Mouse (Mus musculus) hindbrain, postnatal 0 days (tissue): Measurements from ENCODE around the gene Gpatch11. TPM values are rescaled to one million over a fixed set of nuclear protein-coding genes. Genes with fewer than 3 reads are reported as not detected.
A peak's percentile ranks its signal among the peaks of the same experiment; 100 is the strongest.

Source experiments
- ATAC-seq: fragments of 200-750 bp; cut with Nextera tagmentation; 2 replicates; pipeline ENCODE4 v1.8.0; 2017; ENCODE audit warnings: mild to moderate bottlenecking, moderate TSS enrichment, moderate library complexity
- DNase-seq: peaks from one replicate; pipeline ENCODE4 v3.0.0-alpha.2; 2015; ENCODE audit warnings: low spot score
- H3K27ac ChIP-seq: fragments of 300-500 bp; sonication (generic); 2 replicates; pipeline ENCODE4 v1.5.1; 2014; ENCODE audit warnings: mild to moderate bottlenecking
- H3K27me3 ChIP-seq: fragments of 300-500 bp; sonication (generic); 2 replicates; pipeline ENCODE4 v1.6.1; 2014; ENCODE audit warnings: low read length, mixed read lengths; ENCODE audit not compliant: insufficient read depth
- H3K36me3 ChIP-seq: fragments of 300-500 bp; sonication (generic); 2 replicates; pipeline ENCODE4 v1.6.1; 2014; ENCODE audit warnings: low read length, mixed read lengths; ENCODE audit not compliant: insufficient read depth
- H3K4me1 ChIP-seq: fragments of 300-500 bp; sonication (generic); 2 replicates; pipeline ENCODE4 v1.6.1; 2014; ENCODE audit warnings: antibody characterized with exemption, low read length, mixed read lengths; ENCODE audit not compliant: insufficient read depth
- H3K4me2 ChIP-seq: fragments of 300-500 bp; sonication (generic); 2 replicates; pipeline ENCODE4 v1.6.1; 2014; ENCODE audit warnings: low read depth, mild to moderate bottlenecking, low read length, moderate library complexity, mixed read lengths
- H3K4me3 ChIP-seq: fragments of 300-500 bp; sonication (generic); 2 replicates; pipeline ENCODE4 v1.5.1; 2014; ENCODE audit warnings: low read length
- H3K9ac ChIP-seq: fragments of 300-500 bp; sonication (generic); replicated peaks from 2 replicates; pipeline ENCODE4 v1.6.1; 2014; ENCODE audit warnings: mild to moderate bottlenecking, low read length, moderate library complexity, mixed read lengths
- H3K9me3 ChIP-seq: fragments of 300-500 bp; sonication (generic); 2 replicates; pipeline ENCODE4 v1.6.1; 2016; ENCODE audit warnings: low read length, mixed read lengths
- CTCF ChIP-seq: IDR thresholded peaks from 2 replicates; pipeline ENCODE4 v1.5.1; 2016; ENCODE audit warnings: antibody characterized with exemption, control low read depth, low read depth
- WGBS: fragments of 180-500 bp; shearing (Covaris S2); extraction: QIAGEN DNeasy Blood & Tissue Kit; methylation state at CpG from one replicate; pipeline ENCODE4 v1.1.7; 2014; 5-methylcytosine and 5-hydroxymethylcytosine counted together
- polyA plus RNA-seq: library from polyadenylated mRNA; unstranded; fragments of >200 nt; fragmentation: Nextera tagmentation; extraction: Ambion mirVana; gene quantifications from 2 replicates; pipeline ENCODE4 v1.2.1, GENCODE M21; 2015
- total RNA-seq: library from RNA; depleted of rRNA; stranded (reverse); fragments of >200 nt; gene quantifications from 2 replicates; pipeline ENCODE4 v1.2.3, GENCODE M21; 2014; rRNA removed

Gpatch11 gene
- total and polyA plus RNA-seq, 2 experiments from 2014 or later = 8.9 to 50.2 TPM

DNA sequence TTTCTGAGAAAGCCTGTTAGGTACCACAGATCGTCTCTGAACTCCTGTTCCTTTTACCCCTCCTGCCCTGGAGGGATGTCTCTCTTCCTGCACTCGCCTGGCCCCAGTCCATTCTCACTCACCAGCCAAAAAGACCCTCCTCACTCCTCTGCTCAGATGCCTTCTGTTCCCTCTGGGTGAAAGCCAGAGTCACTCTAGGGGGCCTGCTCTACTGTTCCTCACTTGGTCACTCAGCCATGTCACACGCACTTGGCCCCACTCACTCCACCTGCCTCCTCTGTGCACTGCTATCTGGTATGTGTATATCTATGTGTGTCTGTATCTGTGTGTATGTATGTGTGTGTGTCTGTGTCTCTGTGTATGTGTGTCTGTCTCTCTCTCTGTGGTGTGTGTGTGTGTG is 53.8 kb downstream of the Gpatch11 start:
- ATAC-seq (peak; percentile 94), DNase-seq (peak; percentile 75)
- no peak overlapping the region for H3K9ac ChIP-seq
- H3K4me1 ChIP-seq = no peaks in the 10 kb centered on the region
- H3K36me3 ChIP-seq = no peaks in the 10 kb centered on the region
- H3K27ac ChIP-seq = no peak overlapping the region
- H3K27me3 ChIP-seq = no peaks in the 10 kb centered on the region
- WGBS = 34% methylated on average over 3 of the region's 3 CpGs
- no peak overlapping the region for H3K4me3 ChIP-seq
- no peak overlapping the region for H3K4me2 ChIP-seq
- no peaks in the 10 kb centered on the region for H3K9me3 ChIP-seq
- no peak for TF ChIP-seq CTCF

DNA sequence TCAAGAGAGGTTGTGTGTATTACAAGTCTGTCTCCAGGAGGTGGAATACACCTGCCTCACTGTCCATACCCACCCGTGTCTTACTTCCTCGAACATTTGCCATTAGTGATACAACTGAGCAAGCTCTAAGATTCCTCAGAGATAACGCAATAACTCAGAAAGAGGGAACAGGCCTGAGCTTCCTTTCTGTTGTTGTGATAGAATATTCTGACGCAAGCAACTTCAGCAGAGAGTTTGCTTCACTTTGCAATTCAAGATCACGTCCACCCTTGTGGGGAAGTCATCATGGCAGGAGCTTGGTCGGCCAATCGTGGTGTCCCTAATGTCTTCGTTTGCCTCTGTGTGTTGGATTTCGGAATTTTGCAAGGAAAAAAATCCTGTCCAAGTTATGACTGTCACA is 55.7 kb downstream of the Gpatch11 start:
- H3K9me3 ChIP-seq = no peaks in the 10 kb centered on the region
- no peaks in the 10 kb centered on the region for H3K4me1 ChIP-seq
- ATAC-seq (no peak), DNase-seq (no peak)
- no peak overlapping the region for H3K4me3 ChIP-seq
- no peaks in the 10 kb centered on the region for H3K36me3 ChIP-seq
- H3K27me3 ChIP-seq = no peaks in the 10 kb centered on the region
- H3K4me2 ChIP-seq = no peak overlapping the region
- WGBS = 90% methylated on average over 9 of the region's 9 CpGs
- TF ChIP-seq CTCF = no peak
- no peak overlapping the region for H3K9ac ChIP-seq
- no peak overlapping the region for H3K27ac ChIP-seq

DNA sequence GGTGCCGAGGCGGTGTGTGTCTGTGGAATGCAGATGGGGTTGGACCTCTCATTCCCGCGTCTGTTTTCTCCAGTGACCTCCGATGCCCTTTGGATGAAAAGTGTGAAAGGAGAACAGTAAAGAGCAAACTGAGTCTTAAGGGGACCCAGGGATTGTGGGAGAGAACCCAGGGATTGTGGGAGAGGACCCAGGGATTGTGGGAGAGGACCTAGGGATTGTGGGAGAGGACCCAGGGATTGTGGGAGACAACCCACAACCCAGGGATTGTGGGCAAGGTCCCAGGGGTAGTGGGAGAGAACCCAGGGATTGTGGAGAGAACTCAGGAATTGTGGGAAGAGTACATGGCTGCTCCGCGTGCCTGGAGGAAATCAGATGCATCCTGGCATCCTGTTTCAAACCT is 59.6 kb downstream of the Gpatch11 start:
- Histone ChIP-seq H3K27me3 (no peaks in the 10 kb centered on the region), H3K9me3 (no peaks in the 10 kb centered on the region), H3K4me3 (no peak overlapping the region), H3K9ac (no peak overlapping the region), H3K36me3 (no peaks in the 10 kb centered on the region), H3K4me1 (no peaks in the 10 kb centered on the region), H3K27ac (no peak overlapping the region), H3K4me2 (no peak overlapping the region; the same call in 1 of the 2 replicates)
- DNase-seq = no peak
- TF ChIP-seq CTCF = no peak
- ATAC-seq = peak; percentile 27; the same call in 1 of the 2 replicates
- 79% methylated on average over 7 of the region's 7 CpGs for WGBS

DNA sequence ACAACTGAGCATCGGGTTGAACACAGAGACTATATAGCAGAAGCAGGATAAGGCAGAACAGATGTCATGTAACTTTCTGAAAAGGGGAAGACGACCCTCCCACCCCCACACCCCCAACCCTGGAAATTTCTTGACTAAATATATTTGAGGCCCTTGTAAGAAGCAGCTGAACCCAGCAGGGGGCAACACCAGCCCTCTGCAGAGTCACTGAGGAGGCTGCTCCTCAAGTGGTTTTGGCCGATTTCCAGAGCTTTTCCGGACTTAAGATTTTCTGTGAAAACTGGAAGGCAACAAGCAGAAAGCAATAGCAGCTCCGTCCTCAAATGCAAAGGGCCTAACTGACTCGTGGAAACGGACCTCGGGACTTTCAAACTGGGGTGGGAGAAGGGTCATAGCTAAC is 60.0 kb downstream of the Gpatch11 start:
- H3K27me3 ChIP-seq = no peaks in the 10 kb centered on the region
- no peak overlapping the region for H3K9ac ChIP-seq
- ATAC-seq (peak; percentile 29; the same call in 1 of the 2 replicates), DNase-seq (peak; percentile 90)
- H3K4me3 ChIP-seq = no peak overlapping the region
- no peaks in the 10 kb centered on the region for H3K9me3 ChIP-seq
- peak overlapping the region; percentile 42 for H3K4me2 ChIP-seq
- H3K4me1 ChIP-seq = no peaks in the 10 kb centered on the region
- TF ChIP-seq CTCF = peak; percentile 52
- WGBS = 24% methylated on average over 8 of the region's 8 CpGs
- no peak overlapping the region for H3K27ac ChIP-seq
- no peaks in the 10 kb centered on the region for H3K36me3 ChIP-seq

Other genes with a start within 250 kb of the Gpatch11 start
- 21.3 and 22.2 TPM in 2 replicates for gene Strn, start 98.4 kb upstream of the Gpatch11 start, total RNA-seq
- 4.4 and 4.5 TPM in 2 replicates for gene Strn, start 98.4 kb upstream of the Gpatch11 start, polyA plus RNA-seq
- gene Heatr5b, start 203 bp upstream of the Gpatch11 start, total RNA-seq = 38.9 and 48.1 TPM in 2 replicates
- gene Heatr5b, start 203 bp upstream of the Gpatch11 start, polyA plus RNA-seq = 9.0 and 9.5 TPM in 2 replicates
- 5.1 and 6.3 TPM in 2 replicates for gene Eif2ak2, start 47.0 kb downstream of the Gpatch11 start, total RNA-seq
- 5.1 and 7.8 TPM in 2 replicates for gene Eif2ak2, start 47.0 kb downstream of the Gpatch11 start, polyA plus RNA-seq
- gene Sult6b1, start 71.4 kb downstream of the Gpatch11 start, total RNA-seq = not detected in 2 replicates
- gene Sult6b1, start 71.4 kb downstream of the Gpatch11 start, polyA plus RNA-seq = 0.39 and 0.55 TPM in 2 replicates
- gene Cebpzos, start 80.9 kb downstream of the Gpatch11 start, total RNA-seq = 18.5 and 32.6 TPM in 2 replicates
- 140 and 149 TPM in 2 replicates for gene Cebpzos, start 80.9 kb downstream of the Gpatch11 start, polyA plus RNA-seq
- 11.0 and 13.5 TPM in 2 replicates for gene Cebpz, start 101.5 kb downstream of the Gpatch11 start, total RNA-seq
- 46.4 and 54.0 TPM in 2 replicates for gene Cebpz, start 101.5 kb downstream of the Gpatch11 start, polyA plus RNA-seq
- gene Ndufaf7, start 101.6 kb downstream of the Gpatch11 start, total RNA-seq = 19.7 and 28.3 TPM in 2 replicates
- gene Ndufaf7, start 101.6 kb downstream of the Gpatch11 start, polyA plus RNA-seq = 59.9 and 61.6 TPM in 2 replicates
- 24.4 and 27.6 TPM in 2 replicates for gene Prkd3, start 185.2 kb downstream of the Gpatch11 start, total RNA-seq
- 9.3 and 10.8 TPM in 2 replicates for gene Prkd3, start 185.2 kb downstream of the Gpatch11 start, polyA plus RNA-seq
- gene Qpct, start 216.3 kb downstream of the Gpatch11 start, total RNA-seq = 30.8 and 32.2 TPM in 2 replicates
- 37.1 and 37.3 TPM in 2 replicates for gene Qpct, start 216.3 kb downstream of the Gpatch11 start, polyA plus RNA-seq